Mouse (Mus musculus) megakaryocyte progenitor cell, adult 5-6 weeks (primary cell): ENCODE results near the gene Krtap13-1. TPM values are rescaled to one million over a fixed set of nuclear protein-coding genes. Genes with fewer than 3 reads are reported as not detected.
A peak's percentile ranks its signal among the peaks of the same experiment; 100 is the strongest.
"Not testable (repeated sequence)": the region's sequence is repeated elsewhere in the genome, so short reads cannot be mapped to it uniquely, and the experiment has no call there.

ENCODE experiments used
- ATAC-seq: replicated peaks from 2 replicates; pipeline ENCODE4 v1.8.0; 2016; ENCODE audit warnings: mild to moderate bottlenecking, moderate TSS enrichment, inconsistent platforms; ENCODE audit not compliant: poor library complexity
- total RNA-seq, 2 experiments: library from RNA; stranded (forward) in 1 of 2; stranded (reverse) in 1 of 2; fragments of 157-497, 149-512 nt in 1 of 2; fragments of 200-1000 nt in 1 of 2; gene quantifications; 2 replicates each; pipeline versions ENCODE4 v1.2.3 to v1.2.4; 2015 to 2017

Gene Krtap13-1
- total RNA-seq (2015) (not detected in 2 replicates), total RNA-seq (2017) (not detected in 2 replicates)

DNA sequence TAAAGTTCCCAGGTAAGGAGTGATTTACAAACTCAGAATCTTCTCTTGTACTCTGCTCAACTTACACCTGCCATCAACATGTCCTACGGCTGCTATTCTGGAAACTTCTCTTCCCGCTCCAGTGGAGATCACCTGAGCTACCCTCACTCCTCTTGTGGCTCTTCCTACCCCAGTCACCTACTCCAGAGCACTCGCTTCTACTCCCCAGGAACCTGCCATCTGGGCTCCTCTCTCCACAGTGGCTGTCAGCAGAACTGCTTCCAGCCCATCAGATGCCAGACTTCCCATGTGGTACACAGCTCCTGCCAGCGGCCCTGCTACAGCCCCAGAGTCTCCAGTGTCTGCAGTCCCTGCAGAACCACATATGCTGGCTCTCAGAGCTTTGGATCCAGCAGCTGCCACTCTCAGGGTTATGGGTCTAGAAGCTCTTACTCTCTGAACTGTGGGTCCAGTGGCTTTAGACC is at the start of gene Krtap13-1:
TSS of gene Krtap13-1 (plus strand) at position 51 of the 464 bp plus-strand sequence.
- no peak for ATAC-seq

DNA sequence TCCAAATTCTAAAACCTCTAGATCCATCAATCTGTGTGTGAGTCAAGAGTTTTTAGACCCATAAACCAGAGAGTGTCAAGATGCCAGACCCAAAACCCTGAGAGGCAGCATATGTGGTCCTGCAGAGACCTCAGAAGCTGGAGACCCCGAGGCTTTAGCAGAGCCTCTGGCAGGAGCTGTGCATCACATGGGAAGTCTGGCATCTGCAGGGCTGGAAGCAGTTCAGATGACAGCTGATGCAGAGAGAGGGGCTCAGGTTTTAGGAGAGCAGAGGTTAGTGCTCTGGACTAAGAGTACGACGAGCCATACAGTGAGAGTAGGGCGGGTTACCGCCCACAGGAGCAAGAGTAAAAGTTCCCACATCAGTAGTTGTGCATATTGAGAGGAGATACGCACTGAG is 49.6 kb upstream of the Krtap13-1 start:
- no peak for ATAC-seq

DNA sequence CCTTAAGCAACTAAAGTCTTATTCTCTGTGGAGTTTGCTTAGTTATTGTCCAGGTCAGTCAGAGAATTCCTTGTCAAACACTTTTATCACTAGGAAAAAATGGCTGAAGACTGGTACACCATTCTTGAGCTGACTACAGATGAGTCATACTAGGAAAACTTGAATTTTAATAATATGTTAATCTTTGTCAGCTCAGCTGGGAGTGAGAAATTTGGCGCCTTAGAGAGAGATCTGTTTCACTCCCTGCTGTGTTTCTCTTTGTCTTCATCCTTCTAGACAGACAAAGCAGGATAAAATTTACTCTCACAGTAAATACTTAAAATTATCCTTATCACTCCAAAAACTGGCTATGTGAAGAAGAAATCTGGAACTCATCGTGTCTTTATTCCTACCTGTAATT is 47.4 kb upstream of the Krtap13-1 start:
- ATAC-seq = no peak

DNA sequence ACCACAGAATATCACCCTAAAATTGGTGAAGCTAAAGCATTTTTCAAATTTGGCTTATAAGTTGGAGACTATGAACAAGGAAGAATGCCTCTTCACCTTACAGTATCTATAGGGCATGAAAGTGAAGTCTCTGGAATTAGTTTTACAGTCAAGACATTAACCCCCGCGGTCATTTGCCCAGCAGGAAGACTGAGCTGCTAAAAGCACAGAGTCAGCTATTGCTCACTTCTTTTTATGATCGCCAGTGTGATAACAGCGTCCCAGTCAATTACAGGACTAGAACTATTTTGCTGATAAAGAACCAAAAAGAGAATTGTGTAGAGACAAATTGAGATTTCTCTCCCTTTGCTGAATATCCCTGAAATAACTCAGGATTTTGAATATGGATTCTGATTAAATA is 32.4 kb upstream of the Krtap13-1 start:
- no peak for ATAC-seq

DNA sequence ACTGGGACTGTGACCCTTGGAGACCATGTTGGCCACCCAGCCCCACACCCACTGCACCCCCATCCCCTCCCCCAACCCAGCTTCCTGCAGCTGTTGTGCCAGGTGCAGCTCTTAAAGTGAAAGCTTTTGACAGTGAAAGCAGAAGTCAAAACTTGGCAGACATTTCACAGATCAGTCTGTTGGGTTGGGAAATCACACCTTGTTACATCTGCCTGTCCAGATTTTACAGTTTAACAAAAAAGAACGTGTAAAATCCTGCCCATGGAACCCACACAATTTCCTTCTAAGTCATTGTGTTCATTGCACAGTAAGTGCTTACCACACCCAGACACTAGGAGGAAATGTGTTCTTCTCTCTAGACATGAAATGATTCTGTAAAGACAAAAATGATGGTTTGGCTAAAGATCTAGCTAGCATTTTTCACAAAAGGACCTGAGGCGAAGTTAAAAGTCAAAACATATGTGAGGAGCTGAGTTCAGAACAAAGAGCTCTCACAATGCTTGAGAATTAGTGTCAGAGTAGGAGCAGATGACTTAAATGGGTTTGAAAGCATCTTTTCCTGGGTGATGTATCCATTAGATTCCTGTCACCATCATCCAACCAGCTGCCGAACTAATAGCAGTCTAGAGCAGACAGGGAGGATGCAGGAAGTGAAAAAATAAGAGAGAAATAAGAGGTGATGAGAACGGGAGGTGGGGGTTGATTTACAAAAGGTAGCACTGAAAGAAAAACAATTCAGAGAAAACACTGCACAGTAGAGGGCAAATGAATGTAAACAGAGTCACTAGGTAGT is 27.4 kb upstream of the Krtap13-1 start:
- ATAC-seq = peak; percentile 68

DNA sequence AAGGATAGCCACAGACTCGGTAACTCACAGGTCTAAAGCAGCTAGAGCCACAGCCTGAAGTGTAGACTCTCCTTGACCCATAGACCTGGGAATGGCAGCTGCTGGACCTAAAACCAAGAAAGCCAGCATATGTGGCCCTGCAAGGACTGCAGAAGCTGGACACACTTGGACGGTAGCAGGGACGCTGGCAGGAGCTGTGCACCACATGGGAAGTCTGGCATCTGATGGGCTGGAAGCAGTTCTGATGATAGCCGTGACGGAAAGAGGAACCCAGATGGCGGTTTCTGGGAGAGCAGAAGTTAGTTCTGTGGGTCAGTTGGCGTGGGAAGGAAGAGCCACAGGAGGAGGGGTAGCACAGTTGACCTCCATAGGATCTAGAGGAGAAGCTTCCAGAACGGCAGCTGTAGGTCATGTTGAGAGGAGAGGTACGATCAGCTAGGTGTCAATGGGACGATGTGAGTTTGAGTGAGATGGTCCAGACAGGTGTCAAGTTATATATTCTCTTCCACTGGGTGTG is 21.1 kb upstream of the Krtap13-1 start, which contains the start of gene 2310061N02Rik:
TSS of gene 2310061N02Rik (minus strand) at position 467 of the 517 bp plus-strand sequence.
- ATAC-seq = peak; percentile 31; the same call in 1 of the 2 replicates

DNA sequence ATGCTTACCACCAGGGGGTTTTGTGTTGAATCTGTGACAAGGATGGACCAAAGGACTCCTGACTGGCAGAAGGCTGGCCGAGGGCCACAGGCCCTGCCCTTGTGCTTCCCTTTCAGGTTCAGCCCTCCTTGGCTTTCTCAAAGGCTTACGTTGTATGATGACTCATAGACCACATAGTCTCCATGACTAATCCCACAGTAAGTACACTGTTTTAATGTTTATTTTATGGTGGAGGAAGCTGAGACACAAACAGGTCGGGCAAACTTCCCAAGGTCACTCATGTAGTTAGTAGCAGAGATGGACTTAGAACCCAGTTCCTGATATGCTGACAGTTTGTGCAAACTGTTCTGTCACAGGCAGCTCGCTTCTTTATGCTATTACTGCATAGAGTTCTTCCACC is 17.9 kb upstream of the Krtap13-1 start:
- ATAC-seq = 0 out of 2 replicates have a peak, but pooled peaks have one; percentile 20

DNA sequence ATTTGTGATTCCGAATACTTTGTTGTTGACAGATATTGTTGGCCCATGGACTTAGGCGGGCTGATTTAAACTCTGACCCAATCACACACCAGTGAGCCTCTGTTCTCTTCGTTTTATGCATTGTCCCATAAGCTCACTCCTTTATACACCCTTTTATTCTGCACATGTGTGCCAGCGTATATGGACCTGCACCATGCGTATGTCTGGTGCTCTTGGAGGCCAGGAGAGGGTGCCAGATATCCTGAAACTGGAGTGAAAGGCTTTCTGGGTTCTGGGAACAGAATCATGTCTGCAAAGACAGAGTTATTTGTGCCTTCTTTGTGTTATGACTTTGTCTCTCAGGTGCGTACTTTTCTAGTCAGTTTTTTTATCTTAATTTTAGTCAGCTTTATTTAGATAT is 17.4 kb upstream of the Krtap13-1 start:
- no peak for ATAC-seq

DNA sequence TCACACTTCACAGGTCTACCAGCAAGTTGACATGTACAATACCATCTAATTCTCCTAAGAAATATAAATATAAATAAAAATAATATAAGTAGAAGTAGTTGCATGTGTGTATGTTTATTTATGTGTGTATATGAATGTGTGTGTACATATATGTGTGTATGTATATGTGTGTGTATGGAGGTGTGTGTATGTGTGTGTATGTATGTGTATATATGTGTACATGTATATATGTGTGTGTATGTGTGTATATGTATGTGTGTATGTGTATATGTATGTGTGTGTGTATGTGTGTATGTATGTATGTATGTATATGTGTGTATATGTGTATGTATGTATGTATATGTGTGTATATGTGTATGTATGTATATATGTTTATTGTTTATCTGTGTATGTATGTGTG is 12.1 kb upstream of the Krtap13-1 start:
- no peak for ATAC-seq

DNA sequence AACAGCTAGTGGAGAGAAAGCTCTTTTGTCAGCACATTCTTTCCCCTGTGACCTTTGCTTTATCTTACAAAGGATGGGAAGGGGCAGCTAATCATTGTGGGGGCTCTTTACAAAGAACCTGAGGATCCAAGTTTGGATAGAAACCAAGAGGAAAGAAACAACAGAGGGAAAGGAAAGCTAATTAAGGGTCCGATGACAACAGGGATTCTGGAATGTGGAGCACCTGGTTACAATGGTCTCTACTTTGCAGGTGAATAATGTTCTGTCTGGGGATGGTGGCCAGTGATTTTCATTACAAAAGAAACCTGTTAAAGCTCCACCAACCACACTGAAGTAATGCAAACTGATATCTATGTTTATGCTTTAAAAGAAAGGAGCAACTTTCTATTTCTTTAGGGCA is 8.6 kb upstream of the Krtap13-1 start:
- ATAC-seq = no peak

DNA sequence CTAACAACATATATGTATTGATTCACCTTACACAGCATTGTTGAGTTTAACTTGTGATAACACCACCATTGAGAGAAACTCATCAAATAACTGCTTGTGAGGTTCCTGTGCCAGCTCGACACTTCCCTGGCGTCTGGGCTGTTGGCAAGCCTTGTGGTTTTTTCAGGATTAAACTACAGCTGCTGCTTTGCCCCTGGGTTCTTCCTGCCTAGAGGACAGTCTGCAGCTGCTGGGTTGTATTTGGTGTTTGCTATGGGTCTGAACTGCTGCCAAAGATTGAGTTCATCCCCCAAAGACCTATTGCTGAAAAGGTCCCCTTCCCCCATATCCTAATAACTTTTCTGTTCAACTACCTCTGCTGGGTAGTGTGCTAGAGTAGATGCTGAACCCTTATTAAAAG is 6.7 kb downstream of the Krtap13-1 start:
- no peak for ATAC-seq

DNA sequence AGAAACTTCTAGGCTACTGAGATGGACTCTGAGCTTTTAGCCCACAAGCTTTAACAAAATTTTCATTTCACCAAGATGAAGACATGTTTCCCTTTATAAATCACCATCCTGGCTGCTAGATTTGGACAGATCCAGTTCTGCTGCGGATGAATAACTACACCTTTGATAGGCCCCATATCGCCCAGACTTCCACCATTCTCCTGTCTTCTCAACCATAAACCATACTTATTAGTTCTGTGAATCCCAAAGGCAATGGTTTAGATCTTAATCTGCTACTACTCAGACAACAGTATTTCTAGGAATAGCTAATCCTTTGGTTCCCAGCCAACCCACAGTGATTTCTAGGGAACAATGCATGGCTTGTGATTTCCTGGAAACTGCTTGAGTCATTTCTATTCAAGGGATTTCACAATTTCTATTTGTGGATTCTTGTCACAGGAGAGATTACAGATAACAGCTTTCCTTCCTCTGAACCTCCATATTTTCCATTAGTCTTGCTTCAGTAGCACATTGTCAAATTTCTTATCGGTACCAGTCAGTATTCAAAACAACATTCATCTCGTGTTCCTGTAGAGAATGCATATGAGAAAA is 16.2 kb downstream of the Krtap13-1 start:
- ATAC-seq = no peak

DNA sequence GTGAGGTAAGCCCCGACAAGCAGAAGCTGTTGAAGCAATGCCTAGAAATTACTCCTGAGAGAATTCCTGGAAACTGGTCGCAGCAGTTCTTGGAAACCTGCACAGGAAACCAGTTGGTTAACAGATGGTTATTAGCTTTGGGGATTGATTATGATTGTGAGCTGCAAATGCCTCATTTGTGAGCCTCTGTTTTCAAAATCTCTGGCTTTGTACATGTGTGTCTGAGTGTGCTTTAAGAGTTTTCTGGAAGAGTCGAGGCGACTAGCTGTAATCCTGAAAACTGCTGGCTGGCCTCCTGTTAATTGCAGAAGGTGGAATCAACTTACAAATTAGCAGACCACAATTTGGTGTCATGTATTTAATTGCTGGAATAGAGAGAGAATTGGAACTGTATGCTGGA is 19.3 kb downstream of the Krtap13-1 start:
- ATAC-seq = no peak

DNA sequence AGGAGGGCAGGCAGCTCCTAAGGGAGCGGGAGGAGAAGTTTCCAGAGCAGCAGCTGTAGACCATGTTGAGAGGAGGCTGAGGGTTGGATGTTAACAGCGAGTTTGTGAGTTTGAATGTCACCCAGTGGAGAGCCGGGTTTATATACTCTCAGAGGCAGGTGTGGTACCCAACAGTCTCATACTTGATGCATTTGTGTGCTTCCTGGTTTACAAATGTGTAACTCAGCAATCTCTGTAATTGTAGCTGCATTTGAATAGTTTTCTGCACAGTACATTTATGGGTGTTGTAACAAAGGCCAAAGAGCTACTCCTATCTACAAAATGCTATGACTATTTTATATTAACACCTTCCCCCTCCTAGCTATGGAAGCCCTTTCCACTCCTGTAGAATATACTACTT is 22.9 kb downstream of the Krtap13-1 start, which contains the start of gene Krtap13:
TSS of gene Krtap13 (minus strand) at position 101 of the 400 bp plus-strand sequence.
- not testable (repeated sequence) for ATAC-seq

DNA sequence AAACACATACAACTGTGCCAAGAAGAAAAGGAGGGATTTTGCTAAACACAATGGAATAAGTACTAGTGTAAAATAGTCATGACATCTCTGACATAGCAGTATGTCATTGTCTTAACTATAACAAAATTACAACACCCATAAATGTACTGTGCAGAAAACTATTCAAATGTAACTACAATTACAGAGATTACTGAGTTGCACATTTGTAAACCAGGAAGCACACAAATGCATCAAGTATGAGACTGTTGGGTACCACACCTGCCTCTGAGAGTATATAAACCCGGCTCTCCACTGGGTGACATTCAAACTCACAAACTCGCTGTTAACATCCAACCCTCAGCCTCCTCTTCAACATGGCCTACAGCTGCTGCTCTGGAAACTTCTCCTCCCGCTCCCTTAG is 29.9 kb downstream of the Krtap13-1 start, which contains the start of gene 2310034C09Rik:
TSS of gene 2310034C09Rik (plus strand) at position 301 of the 400 bp plus-strand sequence.
- not testable (repeated sequence) for ATAC-seq

DNA sequence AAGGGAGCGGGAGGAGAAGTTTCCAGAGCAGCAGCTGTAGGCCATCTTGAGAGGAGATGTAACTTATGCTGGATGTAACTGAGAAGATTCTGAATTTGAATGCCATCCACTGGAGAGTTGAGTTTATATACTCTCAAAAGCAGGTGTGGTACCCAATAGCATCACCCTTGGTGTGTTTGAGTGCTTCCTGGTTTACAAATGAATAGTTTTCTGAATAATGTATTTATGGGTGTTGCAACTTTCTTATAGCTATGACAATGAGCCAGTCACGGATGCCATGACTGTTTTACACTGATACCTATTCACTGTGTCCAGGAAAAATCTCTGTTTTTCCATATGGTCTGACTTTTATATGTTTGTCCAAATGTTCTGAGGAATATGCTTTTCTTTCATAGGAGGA is 45.4 kb downstream of the Krtap13-1 start, which contains the start of gene 2310057N15Rik:
TSS of gene 2310057N15Rik (minus strand) at position 101 of the 400 bp plus-strand sequence.
- no peak for ATAC-seq

DNA sequence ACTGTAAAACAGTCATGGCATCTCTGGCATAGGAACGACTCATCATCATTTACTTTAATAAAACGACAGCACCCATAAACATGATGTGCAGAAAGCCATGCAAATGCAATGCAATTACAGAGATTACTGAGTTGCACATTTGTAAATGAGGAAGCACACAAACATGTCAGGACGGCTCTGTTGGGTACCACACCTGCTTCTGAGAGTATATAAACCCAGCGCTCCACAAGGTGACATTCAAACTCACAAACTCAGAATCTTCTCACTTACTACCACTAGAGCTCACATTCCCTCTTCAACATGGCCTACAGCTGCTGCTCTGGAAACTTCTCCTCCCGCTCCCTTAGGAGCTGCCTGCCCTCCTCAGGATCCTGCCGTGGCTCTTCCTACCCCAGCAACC is 48.9 kb downstream of the Krtap13-1 start, which contains the start of gene Gm5965:
TSS of gene Gm5965 (plus strand) at position 301 of the 400 bp plus-strand sequence.
- ATAC-seq = no peak
